Mouse (Mus musculus) ES-E14 (cell line): ENCODE data around the gene Lgr5. TPM values are rescaled to one million over a fixed set of nuclear protein-coding genes. Genes with fewer than 3 reads are reported as not detected.

Experiments used
- DNase-seq: peaks from one replicate; pipeline ENCODE4 v3.0.0-alpha.2; 2013; ENCODE audit warnings: low read depth, low spot score
- H3K27ac ChIP-seq: 2 replicates; pipeline ENCODE4 v1.5.1; 2012; ENCODE audit warnings: low read depth, mild to moderate bottlenecking, low read length, moderate library complexity, mixed read lengths; ENCODE audit not compliant: poor library complexity, insufficient read depth, severe bottlenecking
- H3K36me3 ChIP-seq: 2 replicates; pipeline ENCODE4 v1.6.1; 2012; ENCODE audit warnings: mild to moderate bottlenecking, low read length, moderate library complexity, mixed read lengths; ENCODE audit not compliant: control insufficient read depth, poor library complexity, insufficient read depth, severe bottlenecking
- H3K4me1 ChIP-seq, 2 experiments: fragments of 150-350 bp in 1 of 2; sonication (generic) in 1 of 2; 2 replicates each; pipeline ENCODE4 v1.6.1; 2012; ENCODE audit warnings: low read length in 2 of 2, mild to moderate bottlenecking in 1 of 2, mixed read lengths in 1 of 2; ENCODE audit not compliant: control insufficient read depth in 2 of 2, insufficient read depth in 2 of 2, poor library complexity in 1 of 2
- H3K4me3 ChIP-seq, 2 experiments: fragments of 150-350 bp in 1 of 2; sonication (generic) in 1 of 2; 2 replicates each; pipeline ENCODE4 v1.5.1; 2012; ENCODE audit warnings: low read length in 2 of 2, low read depth in 1 of 2, mild to moderate bottlenecking in 1 of 2, mixed read lengths in 1 of 2; ENCODE audit not compliant: insufficient read depth in 1 of 2, poor library complexity in 1 of 2, severe bottlenecking in 1 of 2
- H3K9ac ChIP-seq: 2 replicates; pipeline ENCODE4 v1.6.1; 2012; ENCODE audit warnings: low read depth, mild to moderate bottlenecking, low read length, mixed read lengths; ENCODE audit not compliant: poor library complexity, insufficient read depth, severe bottlenecking
- H3K9me3 ChIP-seq: fragments of 150-350 bp; sonication (generic); 2 replicates; pipeline ENCODE4 v1.6.1; 2012; ENCODE audit warnings: low read depth, mild to moderate bottlenecking, low read length; ENCODE audit not compliant: control insufficient read depth, insufficient read depth
- CHD2 ChIP-seq: IDR thresholded peaks from 2 replicates; pipeline ENCODE4 v1.6.1; 2014; ENCODE audit warnings: mild to moderate bottlenecking, low read depth, low read length, inconsistent platforms
- HCFC1 ChIP-seq: IDR thresholded peaks from 2 replicates; pipeline ENCODE4 v1.6.1; 2012; ENCODE audit warnings: low read length, inconsistent platforms, borderline replicate concordance; ENCODE audit not compliant: insufficient read depth
- MAFK ChIP-seq: IDR thresholded peaks from 2 replicates; pipeline ENCODE4 v1.6.1; 2014; ENCODE audit warnings: mild to moderate bottlenecking, low read depth, low read length, inconsistent platforms; ENCODE audit not compliant: insufficient read depth
- ZC3H11A ChIP-seq: IDR thresholded peaks from 2 replicates; pipeline ENCODE4 v1.6.1; 2012; ENCODE audit warnings: low read depth, mild to moderate bottlenecking, inconsistent platforms, low read length, borderline replicate concordance
- ZNF384 ChIP-seq: IDR thresholded peaks from 2 replicates; pipeline ENCODE4 v1.6.1; 2012; ENCODE audit warnings: low read depth, low read length, inconsistent platforms
- in situ Hi-C, 2 experiments: fragments of 600-800 bp; cut with MboI; formaldehyde crosslinking; loops; one replicate each; pipeline ENCODE4 v1.15.1; 2025; ENCODE audit warnings: low sequenced_read_pairs in 2 of 2, inconsistent platforms in 1 of 2; ENCODE audit not compliant: unreplicated experiment in 2 of 2
- total RNA-seq: library from RNA; depleted of rRNA; stranded (reverse); fragments of 300-350 nt; gene quantifications from 2 replicates; pipeline ENCODE4 v1.2.3, GENCODE M21; 2012; rRNA removed

The Lgr5 gene
- 0.22 and 0.53 TPM in 2 replicates for total RNA-seq

DNA sequence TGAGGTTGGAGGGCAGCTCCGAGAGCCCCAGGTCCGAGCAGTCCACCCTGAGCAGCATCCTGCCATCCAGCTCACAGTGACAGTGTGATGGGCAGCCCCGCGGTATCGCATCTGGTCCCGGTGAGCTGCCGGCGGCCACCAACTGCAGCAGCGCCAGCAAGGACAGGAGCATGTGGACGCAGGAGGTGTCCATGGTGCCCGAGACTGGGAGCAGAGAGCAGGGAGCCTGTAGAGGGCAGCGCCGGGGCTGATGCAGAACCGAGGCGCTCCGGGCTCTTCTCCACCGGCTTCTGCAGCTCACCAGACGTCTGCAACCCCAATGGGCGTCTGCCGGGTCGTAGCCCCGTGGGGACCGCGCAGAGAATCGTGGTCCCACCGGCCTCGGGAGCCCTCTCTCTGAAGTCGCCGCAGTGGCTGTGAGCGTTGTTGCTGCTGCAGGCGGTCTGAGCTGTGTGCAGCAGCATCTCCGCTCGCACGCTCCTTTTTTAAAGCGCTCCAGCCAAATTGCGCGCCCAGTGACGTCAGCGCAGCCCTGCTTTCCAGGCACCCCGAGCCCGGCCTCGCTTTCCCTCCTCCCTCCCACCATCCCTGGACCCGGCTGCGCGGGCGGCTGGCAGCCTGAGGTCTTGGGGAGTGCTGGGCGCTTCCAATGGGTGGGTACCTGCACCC is at the start of gene Lgr5:
TSS of gene Lgr5 (minus strand) at position 480 of the 669 bp plus-strand sequence.
- no peak within 1 kb of the TSS for H3K27ac ChIP-seq
- DNase-seq: no peak
- H3K4me1 ChIP-seq: no peaks in the 10 kb centered on the region
- H3K9ac ChIP-seq: no peak within 1 kb of the TSS
- in situ Hi-C loops: no loop called here
- H3K36me3 ChIP-seq: no peaks in the 10 kb centered on the region
- H3K9me3 ChIP-seq: no peaks in the 10 kb centered on the region
- TF ChIP-seq ZNF384: no peak
- no peak for TF ChIP-seq CHD2
- TF ChIP-seq ZC3H11A: no peak
- TF ChIP-seq MAFK: no peak
- no peak for TF ChIP-seq HCFC1
- H3K4me3 ChIP-seq: peak within 1 kb of the TSS; percentile 67 to 91

DNA sequence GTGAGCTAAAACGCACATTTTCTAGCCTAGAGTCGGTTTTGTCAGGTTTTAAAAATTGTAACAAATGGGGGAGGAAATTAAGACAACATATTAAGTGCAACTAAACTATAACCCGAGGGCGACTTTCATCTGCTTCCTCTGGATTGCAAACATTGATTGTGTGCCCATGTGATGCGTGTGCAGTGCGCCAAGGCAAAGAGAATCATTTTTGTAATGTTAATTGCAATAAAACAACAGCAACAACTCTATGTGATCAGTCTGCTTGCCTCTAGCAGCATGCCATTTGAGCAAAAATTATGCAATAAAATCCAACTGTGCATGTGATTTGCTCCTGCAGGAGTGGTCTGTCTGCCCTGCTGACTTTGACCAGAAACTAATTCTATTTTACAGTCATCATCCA is 39.1 kb upstream of the Lgr5 start:
- no peak overlapping the region for H3K4me3 ChIP-seq
- no peaks in the 10 kb centered on the region for H3K36me3 ChIP-seq
- H3K4me1 ChIP-seq: no peaks in the 10 kb centered on the region
- no peak overlapping the region for H3K9ac ChIP-seq
- H3K27ac ChIP-seq: no peak overlapping the region
- in situ Hi-C loops: no loop called here
- no peak for DNase-seq
- TF ChIP-seq ZC3H11A (no peak), MAFK (no peak), CHD2 (no peak), HCFC1 (no peak), ZNF384 (no peak)
- no peaks in the 10 kb centered on the region for H3K9me3 ChIP-seq

DNA sequence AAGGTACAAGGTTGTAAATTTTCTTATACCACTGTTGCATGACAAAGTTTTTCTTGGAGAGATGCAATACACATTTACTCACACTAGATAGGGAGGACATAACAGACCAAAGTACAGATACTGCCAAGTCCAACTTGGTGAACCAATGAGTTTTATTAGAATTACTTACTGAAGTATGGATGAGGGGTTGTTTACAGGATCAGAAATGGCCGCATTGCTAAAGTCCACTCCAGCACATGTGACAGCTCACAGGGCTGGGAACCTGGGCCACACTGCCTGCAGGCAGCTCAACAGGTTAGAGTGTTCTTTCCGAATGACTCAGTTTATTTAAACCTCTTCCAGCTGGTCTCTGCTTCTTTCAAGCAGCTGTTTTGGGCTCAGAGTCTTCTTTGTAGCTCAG is 37.4 kb upstream of the Lgr5 start:
- Histone ChIP-seq H3K27ac (no peak overlapping the region), H3K9me3 (no peaks in the 10 kb centered on the region), H3K4me3 (no peak overlapping the region), H3K9ac (no peak overlapping the region), H3K36me3 (no peaks in the 10 kb centered on the region), H3K4me1 (no peaks in the 10 kb centered on the region)
- no peak for DNase-seq
- in situ Hi-C loops: no loop called here
- TF ChIP-seq CHD2 (no peak), ZNF384 (no peak), HCFC1 (no peak), ZC3H11A (no peak), MAFK (no peak)

DNA sequence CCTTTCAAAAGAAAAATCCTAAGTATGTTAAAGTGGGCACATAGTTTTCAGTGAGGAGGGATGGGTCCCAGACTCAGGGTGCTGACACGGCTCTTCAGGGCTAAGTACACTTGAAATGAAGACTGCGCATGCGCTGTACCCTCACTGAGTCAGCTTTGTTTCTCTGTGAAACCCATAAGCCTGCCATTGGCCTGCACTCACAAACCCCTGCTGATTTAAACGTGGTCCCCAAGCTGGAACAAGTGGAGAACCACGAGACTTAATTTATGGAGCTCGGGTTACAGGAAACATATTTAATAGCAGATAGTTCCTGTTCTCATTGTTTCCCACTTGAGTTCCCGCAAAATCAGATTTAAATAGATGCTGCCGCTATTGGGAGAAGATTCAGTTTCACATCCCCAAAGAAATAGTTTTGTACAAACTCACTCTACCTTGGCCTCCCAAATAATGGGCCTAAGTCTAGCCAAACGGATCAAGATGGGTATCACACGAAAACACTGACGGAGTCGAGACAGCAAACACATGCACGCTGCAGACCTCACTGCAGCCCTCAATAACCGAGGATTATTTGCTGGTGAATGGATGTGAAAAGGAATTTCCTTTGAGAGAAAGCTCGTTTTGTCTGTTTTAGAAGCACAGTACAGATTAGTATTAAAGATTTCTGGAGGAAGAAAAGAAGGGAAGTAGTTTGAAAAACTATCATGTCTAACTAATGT is 36.5 kb upstream of the Lgr5 start:
- DNase-seq: no peak

More for the DNA sequence above, 36.5 kb upstream of the Lgr5 start:
- no peak overlapping the region for H3K4me3 ChIP-seq
- H3K9ac ChIP-seq: no peak overlapping the region
- TF ChIP-seq HCFC1: no peak
- no peak for TF ChIP-seq CHD2
- TF ChIP-seq ZNF384: no peak
- no peak for TF ChIP-seq ZC3H11A
- TF ChIP-seq MAFK: no peak
- no peaks in the 10 kb centered on the region for H3K9me3 ChIP-seq
- no peak overlapping the region for H3K27ac ChIP-seq
- H3K4me1 ChIP-seq: no peaks in the 10 kb centered on the region
- H3K36me3 ChIP-seq: no peaks in the 10 kb centered on the region
- in situ Hi-C loops: no loop called here
